Mouse (Mus musculus) embryonic fibroblast, embryonic 13.5 days (primary cell): ENCODE measurements around the gene Ext2.

ENCODE experiments used
- CTCF ChIP-seq: IDR thresholded peaks from 2 replicates; pipeline ENCODE4 v1.5.1; 2011; ENCODE audit warnings: mild to moderate bottlenecking, control low read depth, low read length, moderate library complexity, borderline replicate concordance; ENCODE audit not compliant: insufficient read depth
- POLR2A ChIP-seq: IDR thresholded peaks from 2 replicates; pipeline ENCODE4 v1.6.1; 2011; ENCODE audit warnings: low read depth, mild to moderate bottlenecking, control low read depth, low read length, moderate library complexity

- TF ChIP-seq CTCF (no peak), POLR2A (no peak)
These were observed 89.7 kb downstream of the Ext2 start for GRCm38 (mm10) chr2:93732658-93733057.
